Mouse (Mus musculus) brain, embryonic 14.5 days (tissue): ENCODE data around the gene Clpb.

Experiments used
- CTCF ChIP-seq: fragments of 200-500 bp; IDR thresholded peaks from 2 replicates; pipeline ENCODE4 v1.5.1; 2012; ENCODE audit warnings: inconsistent platforms, mild to moderate bottlenecking, moderate library complexity, borderline replicate concordance; ENCODE audit not compliant: insufficient read depth, insufficient read length; ENCODE audit errors: extremely low read depth
- POLR2A ChIP-seq: fragments of 200-500 bp; IDR thresholded peaks from 2 replicates; pipeline ENCODE4 v1.6.1; 2012; ENCODE audit warnings: mild to moderate bottlenecking, inconsistent platforms, borderline replicate concordance; ENCODE audit not compliant: poor library complexity, insufficient read depth, insufficient read length, severe bottlenecking; ENCODE audit errors: extremely low read depth

DNA sequence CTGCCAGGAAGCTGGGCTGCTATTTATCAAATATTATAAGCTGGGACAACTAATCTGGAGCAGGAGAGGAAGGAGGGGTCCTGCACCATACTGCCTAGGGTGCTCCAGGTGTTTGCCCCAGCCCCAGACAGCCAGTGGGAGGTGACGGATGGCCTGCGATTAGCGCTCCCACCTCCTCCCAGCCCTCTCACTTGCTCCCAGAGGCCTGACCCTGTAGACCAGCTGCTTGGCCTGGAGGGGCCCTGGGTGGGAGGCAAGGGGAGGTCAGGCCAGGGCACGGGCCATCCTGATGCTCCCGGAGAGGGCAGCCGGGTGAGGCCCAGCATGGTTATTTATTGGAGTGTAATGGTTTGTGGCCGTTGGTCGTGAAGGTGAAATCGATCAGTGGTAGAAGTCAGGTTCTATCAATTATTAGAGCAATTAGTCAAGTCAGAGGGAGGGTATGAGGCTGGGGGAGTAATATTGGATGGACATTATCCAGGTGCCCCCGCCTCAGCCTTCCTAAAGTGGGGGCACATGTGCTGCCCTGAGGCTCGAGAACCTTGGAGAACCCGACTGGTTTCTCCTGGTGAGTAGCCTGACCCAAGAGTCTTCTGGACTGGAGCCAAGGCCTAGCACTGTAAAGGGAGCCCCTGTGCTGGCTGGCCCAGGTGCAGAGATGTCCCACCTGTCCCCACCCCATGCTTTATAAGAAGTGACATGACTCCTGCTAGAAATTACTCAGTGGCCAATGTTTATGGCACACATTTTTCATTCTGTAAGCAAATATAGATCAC, 83.3 kb downstream of the Clpb start:
- TF ChIP-seq CTCF (no peak), POLR2A (no peak)
